Mouse (Mus musculus) left cerebral cortex, postnatal 4 days (tissue): Measurements from ENCODE around the gene St3gal4. TPM values are rescaled to one million over a fixed set of nuclear protein-coding genes. Genes with fewer than 3 reads are reported as not detected.

Experiments used
- DNase-seq: peaks from one replicate; pipeline ENCODE4 v3.0.0-alpha.2; 2022
- intact Hi-C: fragments of 180-260 bp; cut with DNase I; formaldehyde crosslinking; loops from one replicate; pipeline ENCODE4 v1.15.1; 2025
- total RNA-seq, 2 experiments: library from RNA; stranded (reverse); gene quantifications; 2 replicates each; pipeline ENCODE4 v1.2.3; 2021

Gene St3gal4
- total RNA-seq, 2 experiments from 2014 or later: 19.0 to 22.6 TPM

DNA sequence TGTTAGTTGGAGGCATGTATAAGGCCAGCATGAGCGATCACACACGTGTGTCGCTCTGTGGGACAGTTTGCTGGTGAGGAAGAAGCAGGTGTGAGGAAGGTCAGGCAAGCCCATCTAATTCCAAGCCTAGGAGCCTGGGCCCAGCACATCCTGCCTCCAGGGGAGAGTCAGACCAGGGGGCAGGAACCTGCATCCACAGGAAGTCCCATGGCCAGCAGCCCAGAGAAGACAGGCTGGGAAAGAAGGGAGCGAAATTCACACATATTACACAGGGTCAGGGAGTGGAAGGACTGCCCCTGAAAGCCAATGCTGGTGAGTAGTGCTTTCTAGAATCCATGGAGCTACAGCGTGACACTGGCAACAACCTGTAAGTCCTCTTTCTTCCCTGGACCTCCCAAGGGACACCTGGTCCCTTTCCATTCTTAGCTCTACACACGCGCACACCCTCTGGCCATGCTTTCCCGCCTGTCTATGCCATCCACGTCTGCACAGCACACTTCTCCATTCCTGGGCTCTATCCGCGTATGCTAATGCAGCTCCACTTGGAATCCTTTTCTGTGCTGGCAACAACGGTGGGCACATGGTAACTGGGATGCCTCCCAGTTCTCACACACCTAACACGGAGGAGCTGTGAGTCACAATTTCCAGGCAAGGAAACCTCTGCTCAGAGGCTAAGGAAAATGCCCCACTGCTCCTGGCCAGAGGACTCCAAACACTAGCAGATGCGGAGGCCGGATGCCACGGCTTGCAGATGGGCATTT, 12.7 kb upstream of the St3gal4 start:
- no peak for DNase-seq
- intact Hi-C loops: no loop called here

DNA sequence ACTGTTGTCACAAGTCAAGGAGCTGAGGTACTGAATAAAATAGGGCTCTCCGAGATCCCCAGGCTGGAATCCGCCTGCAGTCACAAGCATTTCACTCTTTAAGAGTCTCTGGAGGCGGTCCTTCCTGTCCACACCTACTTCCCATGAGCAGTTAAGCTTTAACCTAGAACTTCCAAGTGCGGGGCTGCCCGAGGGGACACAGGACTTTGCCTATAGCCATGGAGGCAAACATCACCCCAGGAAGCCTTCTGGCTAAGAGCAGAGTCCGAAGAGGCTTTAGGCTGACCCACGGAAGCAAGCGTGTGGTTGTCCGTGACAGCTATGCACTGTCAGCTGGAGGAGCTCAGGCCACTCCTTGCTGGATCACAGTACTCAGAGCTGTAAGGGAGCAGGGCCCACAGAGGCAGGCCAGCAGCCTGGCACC, 9.9 kb upstream of the St3gal4 start:
- intact Hi-C loops: no loop called here
- DNase-seq: no peak

DNA sequence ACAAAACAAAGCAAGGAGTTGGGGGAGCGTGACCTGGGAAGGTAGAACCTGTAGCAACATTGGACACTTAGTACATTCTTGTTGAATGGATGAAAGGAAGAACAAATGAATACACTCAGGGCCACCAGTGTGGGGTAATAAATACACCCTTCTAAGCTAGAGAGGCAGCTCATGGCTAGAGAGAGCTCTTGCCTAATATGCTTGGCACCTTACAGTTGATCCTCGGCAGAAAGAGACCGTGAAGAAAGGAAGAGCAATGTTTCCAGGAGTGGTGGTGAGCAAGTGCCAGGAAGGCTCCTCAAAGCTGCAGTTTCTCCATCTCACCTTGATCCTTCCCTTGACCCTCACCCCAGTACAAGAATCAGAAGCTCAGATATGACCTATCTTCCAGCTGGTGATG, 9.5 kb upstream of the St3gal4 start:
- intact Hi-C loops: no loop called here
- DNase-seq: no peak

DNA sequence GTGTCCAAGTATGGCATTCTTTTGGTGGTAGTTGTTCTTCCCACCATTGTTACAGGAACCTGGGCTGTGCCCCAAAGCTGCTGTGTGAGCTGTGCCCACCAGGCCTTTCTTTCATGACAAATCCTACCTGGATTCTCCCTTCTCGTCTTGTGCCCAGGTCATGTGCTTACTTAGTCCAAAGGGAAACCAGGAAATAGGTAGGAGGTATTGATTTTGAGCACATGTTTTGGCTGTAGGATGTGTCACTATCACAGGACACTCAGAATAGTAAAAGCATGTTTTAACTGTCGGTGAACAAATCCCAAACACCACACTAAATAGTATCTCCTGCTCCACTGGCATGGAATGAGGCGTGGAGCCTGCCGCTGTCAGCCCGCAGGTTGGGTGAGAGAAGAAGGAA, 8.5 kb upstream of the St3gal4 start:
- intact Hi-C loops: no loop called here
- DNase-seq: no peak

DNA sequence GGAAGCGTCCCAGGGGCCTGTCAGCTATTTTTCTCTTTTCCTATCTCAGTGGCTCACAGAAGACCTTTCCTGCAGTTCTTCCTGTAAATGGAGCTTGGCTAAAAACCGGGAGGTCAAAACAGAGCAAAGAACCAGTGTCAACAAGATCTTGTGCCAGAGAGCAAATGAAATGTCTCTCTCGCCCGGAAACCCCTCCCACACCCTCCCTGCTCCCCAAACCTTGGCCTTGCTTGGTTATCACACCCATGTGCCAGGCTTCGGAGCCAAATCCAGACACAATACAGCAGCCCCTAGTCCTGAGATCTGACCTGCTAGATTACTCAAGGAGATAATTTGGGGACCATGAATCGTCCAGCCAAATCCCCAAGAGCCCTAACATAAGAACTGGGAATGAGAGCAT, 8.1 kb upstream of the St3gal4 start:
- no peak for DNase-seq
- intact Hi-C loops: no loop called here

DNA sequence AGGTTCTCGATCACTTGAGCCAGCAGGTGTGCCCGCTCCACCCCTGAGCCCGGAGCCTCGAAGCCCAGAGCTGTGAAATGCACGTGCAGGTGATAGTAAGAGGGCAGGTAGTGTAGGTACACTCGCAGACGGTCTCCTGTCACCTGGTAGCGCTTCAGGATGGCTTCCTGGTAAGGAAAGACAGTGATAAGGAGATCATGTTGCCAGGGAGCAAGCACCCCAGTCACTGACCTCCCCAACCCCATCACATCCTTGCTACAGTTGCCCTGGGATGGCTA, 5.5 kb upstream of the St3gal4 start:
- intact Hi-C loops: no loop called here
- DNase-seq: no peak

DNA sequence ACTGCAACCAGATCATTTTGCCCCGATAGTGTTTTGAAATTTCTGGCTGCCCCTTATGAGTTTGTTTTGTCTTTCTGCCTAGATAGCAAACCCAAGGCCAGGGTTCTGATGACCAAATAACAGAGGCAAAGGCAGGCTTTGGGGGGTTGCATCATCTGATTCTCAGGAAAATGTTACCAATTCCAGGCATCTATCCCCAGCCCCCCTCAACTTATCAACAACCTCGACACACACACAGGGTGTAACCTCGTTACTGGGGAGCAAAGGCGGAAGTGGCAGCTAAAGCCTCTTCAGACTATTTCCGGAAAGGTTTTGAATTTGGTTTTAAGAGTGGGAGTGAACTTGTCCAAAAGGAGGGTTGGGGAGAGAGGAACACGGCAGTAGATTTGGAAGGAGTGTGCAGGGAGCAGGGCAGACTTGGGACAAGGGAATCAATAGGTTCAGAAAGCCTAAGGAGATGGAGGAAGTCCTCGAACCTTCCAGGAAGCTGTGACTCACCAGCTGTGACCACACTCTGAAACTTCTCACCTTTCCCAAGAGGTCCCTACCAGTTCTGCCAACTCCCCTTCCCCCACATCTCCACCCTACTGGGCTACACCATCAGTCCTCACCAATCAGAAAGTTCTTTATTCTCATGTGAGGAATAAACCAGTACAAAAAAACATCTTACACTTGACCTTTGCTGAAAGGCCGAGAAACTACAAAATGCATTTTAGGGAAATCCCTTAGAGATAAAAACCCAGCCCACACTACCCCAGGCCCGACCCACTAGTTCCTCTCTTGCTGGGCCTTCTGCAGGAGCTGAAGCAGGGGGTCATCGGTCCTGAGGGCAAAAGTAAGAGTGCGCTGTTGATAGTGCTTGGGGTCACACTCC, 5.0 kb upstream of the St3gal4 start:
- no peak for DNase-seq
- intact Hi-C loops: no loop called here

DNA sequence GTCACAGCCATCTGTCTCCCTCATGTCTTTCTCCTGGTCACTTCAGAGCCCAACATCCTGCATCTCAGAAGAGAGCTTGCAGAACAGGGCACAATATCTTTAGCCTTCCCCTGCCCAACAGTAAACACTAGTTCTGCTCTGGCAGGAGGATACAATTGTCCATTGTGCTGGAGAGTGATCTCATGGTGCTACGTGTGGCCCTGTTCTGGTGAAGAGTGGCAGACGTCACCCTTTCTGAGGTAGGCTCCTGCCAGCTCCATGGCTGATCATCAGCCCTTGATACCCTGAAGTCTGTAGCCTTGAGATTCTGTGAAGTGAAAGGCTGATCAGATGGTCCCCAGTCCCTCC, 4.4 kb upstream of the St3gal4 start:
- intact Hi-C loops: no loop called here
- no peak for DNase-seq

DNA sequence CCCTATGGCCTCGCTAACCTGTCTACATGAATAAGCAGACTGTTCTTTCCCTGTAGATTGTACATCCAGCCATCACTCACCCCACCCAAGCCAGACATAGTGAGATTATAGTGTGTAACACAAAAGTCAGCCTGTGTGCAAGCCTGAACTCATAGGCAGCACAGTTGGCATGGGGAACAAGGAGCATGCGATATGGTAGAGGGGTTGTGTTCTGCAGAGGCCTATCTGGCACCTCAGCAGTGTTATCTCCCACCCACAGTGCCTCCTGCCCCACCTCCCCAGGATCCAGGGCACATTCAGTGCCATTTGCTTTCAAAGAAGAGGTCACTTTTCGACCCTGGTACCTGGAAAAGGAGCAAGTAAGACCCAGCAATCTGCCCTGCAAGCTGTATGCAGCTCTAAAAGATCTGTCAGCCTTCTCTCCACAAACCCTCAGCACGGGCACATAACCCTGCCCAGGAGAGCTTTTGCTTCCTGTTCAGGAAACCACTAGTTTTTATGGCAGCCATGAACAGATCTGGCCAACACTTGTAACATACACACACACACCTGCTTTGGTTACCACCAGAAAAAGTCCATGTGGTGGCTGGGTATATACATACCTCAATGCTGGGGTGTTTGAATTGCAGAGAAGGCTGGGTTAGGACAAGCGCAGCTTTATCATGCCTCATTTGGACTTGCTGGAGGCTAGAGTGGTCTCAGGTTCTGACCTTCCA, 3.6 kb upstream of the St3gal4 start:
- intact Hi-C loops: no loop called here
- no peak for DNase-seq

DNA sequence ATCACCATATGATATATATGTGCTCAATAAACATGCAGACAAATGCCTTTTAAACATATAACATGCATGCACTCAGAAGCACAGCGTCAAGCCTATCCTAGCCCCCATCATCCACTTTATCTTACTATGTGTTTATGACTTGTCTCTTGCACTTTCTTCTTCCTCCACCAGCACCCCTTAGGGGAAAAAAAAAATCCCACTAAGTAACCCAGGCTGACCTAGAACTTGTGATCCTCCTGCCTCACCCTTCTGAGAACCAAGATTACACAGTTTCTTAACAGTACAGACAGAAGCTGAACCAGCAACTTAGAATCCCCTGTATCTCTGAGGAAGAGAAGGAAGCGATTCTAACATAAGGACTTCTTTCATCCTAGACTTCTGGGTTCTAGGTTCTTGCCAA, 505 bp downstream of the St3gal4 start:
- intact Hi-C loops: no loop called here
- no peak for DNase-seq

DNA sequence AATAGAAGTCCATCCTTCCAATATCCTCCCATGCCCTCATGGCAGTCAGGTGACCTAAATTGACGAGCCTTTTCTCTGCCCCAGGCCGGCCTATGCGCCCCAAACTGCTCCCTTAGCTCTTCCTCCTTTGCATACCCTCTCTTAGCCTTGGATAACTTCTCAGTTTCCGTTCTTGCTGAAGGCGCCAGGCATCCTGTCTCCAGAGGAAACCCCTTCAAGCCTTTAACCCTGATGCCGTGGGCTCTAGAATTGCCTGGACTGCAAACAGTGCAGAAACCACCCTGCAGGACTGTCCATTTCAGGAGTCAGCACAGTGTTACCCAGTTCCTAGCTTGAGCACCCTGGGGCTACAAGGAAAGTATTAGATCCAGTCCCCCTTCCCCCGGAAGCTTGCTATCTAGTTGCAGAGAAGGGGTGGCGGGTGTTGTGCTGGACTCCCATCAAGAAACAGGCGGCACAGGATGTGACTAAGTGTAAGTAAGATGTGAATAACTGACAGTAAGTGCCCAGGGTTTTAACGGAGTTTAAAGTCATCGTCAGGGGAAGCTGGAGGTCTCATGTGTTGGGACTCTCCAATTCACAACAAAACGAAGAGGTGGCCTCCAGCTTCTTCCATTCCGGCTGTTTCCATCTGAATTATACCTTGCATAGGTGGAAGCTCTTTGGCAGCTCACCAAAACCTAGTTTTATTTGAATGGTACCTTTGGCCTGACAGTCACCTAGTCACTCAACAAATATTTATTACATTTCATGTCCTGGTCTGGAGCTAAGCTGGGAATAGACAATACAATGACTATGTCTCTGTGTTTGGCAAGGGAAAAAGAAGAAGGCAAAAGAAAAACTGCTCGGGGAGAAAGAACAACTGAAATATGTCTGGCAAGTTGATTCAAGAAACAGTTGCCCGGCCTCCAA, 1.4 kb downstream of the St3gal4 start:
- DNase-seq: no peak
- intact Hi-C loops: no loop called here

DNA sequence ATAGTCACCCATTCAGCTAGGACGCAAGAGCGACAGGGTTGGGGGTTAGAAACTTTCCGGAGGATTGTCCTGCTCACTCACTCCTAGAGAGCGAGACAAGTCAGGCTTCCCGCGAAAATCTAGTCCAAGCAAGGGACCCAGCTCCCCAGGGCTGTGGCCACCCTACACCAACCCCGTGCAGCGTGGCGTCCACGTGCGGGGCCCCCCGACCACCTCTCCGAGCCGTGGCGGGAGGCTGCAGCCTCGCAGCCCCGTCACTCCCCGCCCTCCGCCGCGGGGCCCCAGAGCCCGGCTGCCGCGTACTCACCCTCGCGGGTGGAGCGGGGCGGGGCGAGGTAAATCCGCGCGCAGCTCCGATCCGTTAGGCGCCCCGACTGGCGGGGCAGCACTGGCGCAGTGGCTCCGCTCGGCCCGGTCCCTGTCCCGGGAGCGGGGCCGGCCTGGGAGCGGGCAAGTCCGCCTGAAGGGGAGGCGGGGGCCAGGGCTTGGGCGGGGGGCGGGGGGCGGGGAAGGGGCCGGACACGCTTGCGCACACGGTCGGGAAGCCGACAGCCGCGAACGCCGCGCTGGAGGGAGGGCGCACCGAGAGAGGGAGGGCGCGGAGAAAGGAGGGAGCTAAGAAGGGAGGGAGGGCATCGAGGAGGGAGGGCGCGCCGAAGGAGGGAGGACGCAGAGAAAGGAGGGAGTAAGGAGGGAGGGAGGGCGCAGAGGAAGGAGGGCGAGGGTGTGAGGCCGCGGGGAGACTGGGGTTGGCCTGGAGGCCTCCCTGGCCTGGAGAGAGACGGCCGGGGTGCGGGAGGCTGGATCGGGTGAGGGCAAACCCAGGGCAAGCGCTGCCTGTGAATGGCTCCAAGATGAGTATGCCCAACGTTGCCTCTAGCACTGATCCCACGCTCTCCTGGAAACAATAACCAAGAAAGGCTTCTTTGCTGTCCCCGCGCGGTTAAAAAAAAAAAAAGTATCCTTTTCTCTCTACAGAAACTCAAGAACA, 2.4 kb downstream of the St3gal4 start:
- intact Hi-C loops: no loop called here
- DNase-seq: peak; percentile 80

DNA sequence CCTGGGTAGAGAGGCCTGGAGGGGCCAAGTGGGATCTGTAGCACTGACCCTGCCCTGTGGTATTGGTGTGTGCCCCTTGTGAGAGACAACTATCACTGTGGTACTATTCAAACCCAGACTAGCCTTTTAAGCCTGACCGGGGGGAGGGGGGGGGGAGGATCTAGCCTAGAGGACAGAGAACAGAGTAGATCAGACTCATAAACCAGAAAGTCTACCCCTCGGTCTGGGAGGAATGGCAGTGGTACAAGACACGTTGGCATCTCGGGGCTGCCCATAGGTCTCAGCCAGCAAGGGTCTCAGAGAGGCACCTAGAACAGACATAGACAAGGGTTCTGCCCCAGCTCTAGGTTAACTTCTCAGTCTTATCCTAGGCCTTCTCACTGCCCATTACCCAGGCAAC, 3.3 kb downstream of the St3gal4 start:
- intact Hi-C loops: no loop called here
- DNase-seq: no peak

DNA sequence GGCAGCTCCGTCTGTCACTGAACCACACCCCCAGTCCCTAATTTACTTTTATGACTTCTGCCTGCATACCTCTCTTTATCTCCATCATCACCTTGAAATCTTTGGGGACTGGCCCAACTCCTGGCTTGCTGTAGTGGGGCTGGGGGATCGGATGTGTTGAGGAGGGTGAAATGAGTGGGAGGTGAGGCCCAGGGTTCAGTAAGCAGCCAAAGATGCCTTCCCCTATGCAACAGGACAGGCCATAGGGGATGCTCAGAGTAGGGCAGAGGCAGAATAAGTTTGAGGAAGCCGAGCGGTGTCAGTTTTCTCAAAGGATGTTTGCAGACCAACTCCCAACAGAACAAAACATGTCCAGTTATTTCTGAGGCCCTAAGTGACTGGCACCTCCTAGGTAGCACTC, 3.8 kb downstream of the St3gal4 start:
- DNase-seq: no peak
- intact Hi-C loops: no loop called here

DNA sequence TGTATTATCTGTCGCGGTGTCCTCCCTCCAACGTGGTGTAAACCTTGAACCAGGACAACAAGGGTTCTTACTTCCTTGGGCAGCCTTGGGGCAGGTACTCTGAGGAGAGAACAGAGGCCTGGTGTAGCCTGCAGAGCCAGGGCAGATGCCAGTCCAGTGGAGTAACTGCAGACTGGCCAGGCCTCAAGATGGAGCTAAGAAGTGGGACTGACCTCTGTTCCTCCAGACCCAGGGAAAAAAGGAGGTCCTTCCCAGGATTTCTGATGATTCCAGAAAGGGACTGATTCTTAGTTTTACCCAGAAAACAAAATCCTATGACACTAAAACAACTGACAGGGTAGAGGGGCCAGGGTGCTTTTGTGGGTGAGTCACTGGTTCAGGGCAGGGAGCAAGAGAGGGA, 4.8 kb downstream of the St3gal4 start:
- no peak for DNase-seq
- intact Hi-C loops: no loop called here

DNA sequence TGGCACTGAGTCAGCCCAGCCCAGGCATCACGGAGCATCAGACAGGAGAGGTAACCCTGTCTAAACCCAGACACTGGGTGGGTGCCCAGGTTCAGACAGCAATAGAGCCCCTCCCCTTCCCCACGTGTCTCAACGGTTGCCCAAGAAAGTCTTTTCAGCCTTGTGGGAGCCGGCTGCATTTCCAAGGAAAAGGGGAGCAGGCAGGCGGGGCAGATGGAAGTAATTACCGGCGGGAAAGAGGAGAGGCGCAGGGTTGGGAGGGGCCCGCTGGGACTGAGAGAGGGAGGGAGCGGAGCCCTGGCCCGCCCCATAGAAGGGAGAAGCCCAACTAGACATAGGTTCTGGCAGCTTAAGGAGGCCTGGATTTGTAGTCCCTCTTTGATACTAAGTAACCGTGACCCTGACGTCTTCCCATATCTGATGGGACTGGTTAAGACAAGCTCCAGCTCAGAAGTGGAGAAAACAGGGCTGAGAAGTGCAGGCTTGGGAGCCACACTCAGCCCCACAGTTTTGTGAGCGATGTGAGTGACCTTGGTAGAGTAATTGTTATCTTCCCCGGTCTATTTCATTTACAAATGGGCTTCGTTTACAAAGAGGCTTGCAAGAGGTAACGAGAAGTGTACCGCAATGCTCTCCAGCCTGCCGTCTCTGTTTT, 7.0 kb downstream of the St3gal4 start:
- intact Hi-C loops: no loop called here

DNA sequence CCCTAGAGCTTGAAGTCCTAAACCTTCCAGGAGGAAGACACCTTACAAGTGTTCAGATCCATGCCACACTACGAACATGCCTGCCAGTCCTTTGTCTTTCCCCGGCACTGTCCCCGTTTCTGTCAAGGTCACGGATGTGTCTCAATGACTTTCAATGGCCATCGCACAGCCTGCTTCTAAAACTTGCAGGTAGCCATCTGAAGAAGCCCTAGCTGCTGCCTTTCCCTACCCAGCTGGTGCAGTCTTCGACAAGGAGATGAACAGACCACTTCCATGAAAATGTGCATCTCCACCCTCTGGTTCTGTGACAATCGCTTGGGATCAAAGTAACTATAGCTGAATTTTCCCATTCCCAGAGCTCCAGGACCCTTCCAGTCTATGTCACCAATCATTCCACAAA, 7.6 kb downstream of the St3gal4 start:
- intact Hi-C loops: no loop called here
- DNase-seq: no peak

More for the DNA sequence above, 7.0 kb downstream of the St3gal4 start:
- peak; percentile 69 for DNase-seq

DNA sequence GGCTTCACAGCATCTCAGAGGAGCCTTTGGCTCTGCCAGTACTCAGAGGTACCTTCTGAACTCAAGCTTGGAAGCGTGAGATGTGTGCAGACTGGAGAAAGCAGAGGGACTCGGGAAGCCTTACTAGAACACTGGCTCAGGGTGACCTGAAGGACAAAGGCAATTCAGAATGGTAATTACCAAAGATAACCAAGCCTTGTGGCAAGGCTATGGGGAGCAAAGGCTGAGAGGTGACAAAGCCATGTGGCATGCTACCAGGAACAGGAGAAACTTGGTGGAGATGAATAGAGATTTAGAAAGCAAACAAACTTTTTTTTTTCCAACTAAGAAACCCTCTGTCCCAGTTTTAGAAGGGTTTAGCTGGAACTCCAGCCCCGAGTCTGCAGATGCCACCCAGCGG, 8.5 kb downstream of the St3gal4 start:
- no peak for DNase-seq
- intact Hi-C loops: no loop called here

DNA sequence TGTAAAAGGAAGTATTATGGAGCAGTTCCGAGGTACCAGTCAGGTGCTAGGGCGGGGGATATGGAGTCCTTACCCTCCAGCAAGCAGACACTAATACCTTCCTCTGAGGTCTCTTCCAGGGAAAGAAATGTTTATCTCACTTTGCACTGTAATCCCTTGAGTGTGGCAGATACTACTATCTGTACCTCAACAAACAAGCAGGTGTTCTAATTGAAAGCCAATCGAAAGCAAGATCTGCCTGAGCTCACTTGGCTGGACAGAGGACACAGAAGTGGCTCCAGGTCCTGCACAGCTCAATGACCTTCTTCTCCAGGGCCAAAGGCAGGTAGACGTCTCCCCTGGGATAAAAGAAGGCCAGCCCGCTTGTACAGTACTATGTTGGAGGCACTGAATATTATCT, 9.0 kb downstream of the St3gal4 start:
- intact Hi-C loops: no loop called here
- no peak for DNase-seq
